Mouse (Mus musculus) MEL (cell line): ENCODE measurements around the gene Kcnab3. TPM values are rescaled to one million over a fixed set of nuclear protein-coding genes. Genes with fewer than 3 reads are reported as not detected.
A peak's percentile ranks its signal among the peaks of the same experiment; 100 is the strongest.

Experiments
- DNase-seq: peaks from one replicate; pipeline ENCODE4 v3.0.0; 2011; ENCODE audit warnings: low read depth, low spot score
- H3K27ac ChIP-seq: 2 replicates; pipeline ENCODE4 v1.5.1; 2012; ENCODE audit warnings: low read depth, mild to moderate bottlenecking, control low read depth, low read length, moderate library complexity; ENCODE audit not compliant: control insufficient read depth
- H3K27me3 ChIP-seq, 2 experiments: fragments of 150-350 bp in 1 of 2; sonication (generic) in 1 of 2; 2 replicates each; pipeline ENCODE4 v1.6.1; 2012; ENCODE audit warnings: low read length in 2 of 2, mild to moderate bottlenecking in 2 of 2, improper control_type of control experiment in 1 of 2, moderate library complexity in 1 of 2; ENCODE audit not compliant: insufficient read depth in 2 of 2, control insufficient read depth in 1 of 2
- H3K36me3 ChIP-seq, 2 experiments: 2 replicates each; pipeline ENCODE4 v1.6.1; 2012 to 2014; ENCODE audit warnings: low read length in 2 of 2, improper control_type of control experiment in 1 of 2, inconsistent platforms in 1 of 2, mild to moderate bottlenecking in 1 of 2; ENCODE audit not compliant: insufficient read depth in 2 of 2, control insufficient read depth in 1 of 2
- H3K4me1 ChIP-seq, 2 experiments: fragments of 150-350 bp in 1 of 2; sonication (generic) in 1 of 2; 2 replicates each; pipeline ENCODE4 v1.6.1; 2012; ENCODE audit warnings: low read length in 2 of 2, improper control_type of control experiment in 1 of 2, mild to moderate bottlenecking in 1 of 2; ENCODE audit not compliant: insufficient read depth in 2 of 2, control insufficient read depth in 1 of 2
- H3K4me3 ChIP-seq, 2 experiments: fragments of 150-350 bp in 1 of 2; sonication (generic) in 1 of 2; 2 replicates each; pipeline ENCODE4 v1.5.1; 2012; ENCODE audit warnings: low read depth in 2 of 2, low read length in 2 of 2, mild to moderate bottlenecking in 2 of 2, moderate library complexity in 2 of 2, control low read depth in 1 of 2, improper control_type of control experiment in 1 of 2; ENCODE audit not compliant: control insufficient read depth in 1 of 2, insufficient read depth in 1 of 2
- H3K79me2 ChIP-seq: 2 replicates; pipeline ENCODE4 v1.6.1; 2012; ENCODE audit warnings: mild to moderate bottlenecking, low read length, moderate library complexity; ENCODE audit not compliant: control insufficient read depth, poor library complexity, insufficient read depth
- H3K9ac ChIP-seq: 2 replicates; pipeline ENCODE4 v1.6.1; 2012; ENCODE audit warnings: low read depth, mild to moderate bottlenecking, control low read depth, low read length, moderate library complexity; ENCODE audit not compliant: control insufficient read depth, poor library complexity, severe bottlenecking
- H3K9me3 ChIP-seq: fragments of 150-350 bp; sonication (generic); replicated peaks from 2 replicates; pipeline ENCODE4 v1.6.1; 2012; ENCODE audit warnings: mild to moderate bottlenecking, low read length, improper control_type of control experiment, moderate library complexity; ENCODE audit not compliant: insufficient read depth
- BHLHE40 ChIP-seq: IDR thresholded peaks from 2 replicates; pipeline ENCODE4 v1.6.1; 2012; ENCODE audit warnings: low read depth, mild to moderate bottlenecking, inconsistent platforms, low read length, improper control_type of control experiment, borderline replicate concordance
- CTCF ChIP-seq, 3 experiments: IDR thresholded peaks in 2 of 3; conservative IDR thresholded peaks in 1 of 3; 2 replicates each; pipeline ENCODE4 v1.5.1; 2011 to 2012; ENCODE audit warnings: low read length in 3 of 3, low read depth in 2 of 3, mild to moderate bottlenecking in 2 of 3, improper control_type of control experiment in 1 of 3, inconsistent platforms in 1 of 3, mixed read lengths in 1 of 3, moderate library complexity in 1 of 3; ENCODE audit not compliant: control insufficient read depth in 1 of 3, insufficient read depth in 1 of 3, poor library complexity in 1 of 3, severe bottlenecking in 1 of 3
- ELF1 ChIP-seq: IDR thresholded peaks from 2 replicates; pipeline ENCODE4 v1.6.1; 2014; ENCODE audit warnings: low read depth, mild to moderate bottlenecking, inconsistent platforms, low read length, improper control_type of control experiment, moderate library complexity
- EP300 ChIP-seq, 2 experiments: IDR thresholded peaks; 2 replicates each; pipeline ENCODE4 v1.6.1; 2011; ENCODE audit warnings: improper control_type of control experiment in 2 of 2, low read length in 2 of 2, low read depth in 1 of 2, mild to moderate bottlenecking in 1 of 2
- ETS1 ChIP-seq: IDR thresholded peaks from 2 replicates; pipeline ENCODE4 v1.6.1; 2012; ENCODE audit warnings: low read depth, mild to moderate bottlenecking, inconsistent platforms, low read length, improper control_type of control experiment, moderate library complexity
- GATA1 ChIP-seq: IDR thresholded peaks from 2 replicates; pipeline ENCODE4 v1.6.1; 2011; ENCODE audit warnings: low read depth, low read length, improper control_type of control experiment
- HCFC1 ChIP-seq: IDR thresholded peaks from 2 replicates; pipeline ENCODE4 v1.6.1; 2012; ENCODE audit warnings: low read depth, mild to moderate bottlenecking, inconsistent platforms, low read length, improper control_type of control experiment, moderate library complexity
- JUND ChIP-seq: IDR thresholded peaks from 2 replicates; pipeline ENCODE4 v1.6.1; 2011; ENCODE audit warnings: low read depth, mild to moderate bottlenecking, improper control_type of control experiment, low read length
- MAX ChIP-seq: IDR thresholded peaks from 2 replicates; pipeline ENCODE4 v1.6.1; 2011; ENCODE audit warnings: low read length, improper control_type of control experiment
- MAZ ChIP-seq: IDR thresholded peaks from 2 replicates; pipeline ENCODE4 v1.6.1; 2012; ENCODE audit warnings: low read depth, mild to moderate bottlenecking, inconsistent platforms, low read length, improper control_type of control experiment
- MEF2A ChIP-seq: IDR thresholded peaks from 2 replicates; pipeline ENCODE4 v1.6.1; 2014; ENCODE audit warnings: low read depth, mild to moderate bottlenecking, inconsistent platforms, low read length, improper control_type of control experiment; ENCODE audit not compliant: poor library complexity, insufficient replicate concordance, severe bottlenecking; ENCODE audit errors: extremely low read depth
- MXI1 ChIP-seq: IDR thresholded peaks from 2 replicates; pipeline ENCODE4 v1.6.1; 2011; ENCODE audit warnings: mild to moderate bottlenecking, low read depth, low read length, improper control_type of control experiment
- MYC ChIP-seq: IDR thresholded peaks from 2 replicates; pipeline ENCODE4 v1.6.1; 2011; ENCODE audit warnings: low read depth, mild to moderate bottlenecking, low read length, improper control_type of control experiment, moderate library complexity
- NELFE ChIP-seq: IDR thresholded peaks from 2 replicates; pipeline ENCODE4 v1.6.1; 2011; ENCODE audit warnings: low read depth, low read length, improper control_type of control experiment
- NRF1 ChIP-seq: IDR thresholded peaks from 2 replicates; pipeline ENCODE4 v1.6.1; 2014; ENCODE audit warnings: low read depth, mild to moderate bottlenecking, inconsistent platforms, low read length, improper control_type of control experiment, moderate library complexity; ENCODE audit not compliant: poor library complexity, insufficient read depth, severe bottlenecking
- POLR2A ChIP-seq, 2 experiments: IDR thresholded peaks; 2 replicates each; pipeline ENCODE4 v1.6.1; 2011 to 2012; ENCODE audit warnings: low read length in 2 of 2, mild to moderate bottlenecking in 2 of 2, control low read depth in 1 of 2, improper control_type of control experiment in 1 of 2, low read depth in 1 of 2, moderate library complexity in 1 of 2; ENCODE audit not compliant: control insufficient read depth in 1 of 2, insufficient read depth in 1 of 2, poor library complexity in 1 of 2
- POLR2AphosphoS5 ChIP-seq: IDR thresholded peaks from 2 replicates; pipeline ENCODE4 v1.6.1; 2012; ENCODE audit warnings: low read depth, borderline replicate concordance, mild to moderate bottlenecking, inconsistent platforms, low read length, moderate library complexity, mixed read lengths
- RCOR1 ChIP-seq: IDR thresholded peaks from 2 replicates; pipeline ENCODE4 v1.6.1; 2012; ENCODE audit warnings: low read depth, mild to moderate bottlenecking, inconsistent platforms, low read length, improper control_type of control experiment
- SIN3A ChIP-seq: IDR thresholded peaks from 2 replicates; pipeline ENCODE4 v1.6.1; 2012; ENCODE audit warnings: low read length, improper control_type of control experiment, inconsistent platforms
- SMC3 ChIP-seq: IDR thresholded peaks from 2 replicates; pipeline ENCODE4 v1.6.1; 2011; ENCODE audit warnings: low read depth, low read length, improper control_type of control experiment
- TAL1 ChIP-seq: IDR thresholded peaks from 2 replicates; pipeline ENCODE4 v1.6.1; 2012; ENCODE audit warnings: mild to moderate bottlenecking, inconsistent platforms, low read length, moderate library complexity, mixed read lengths
- UBTF ChIP-seq: IDR thresholded peaks from 2 replicates; pipeline ENCODE4 v1.6.1; 2012; ENCODE audit warnings: low read depth, mild to moderate bottlenecking, inconsistent platforms, low read length, improper control_type of control experiment, moderate library complexity, borderline replicate concordance; ENCODE audit not compliant: insufficient read depth
- USF1 ChIP-seq: IDR thresholded peaks from 2 replicates; pipeline ENCODE4 v1.6.1; 2014; ENCODE audit warnings: low read depth, mild to moderate bottlenecking, inconsistent platforms, low read length, improper control_type of control experiment, moderate library complexity
- ZMIZ1 ChIP-seq: IDR thresholded peaks from 2 replicates; pipeline ENCODE4 v1.6.1; 2012; ENCODE audit warnings: low read depth, mild to moderate bottlenecking, inconsistent platforms, low read length, improper control_type of control experiment, moderate library complexity
- ZNF384 ChIP-seq: IDR thresholded peaks from 2 replicates; pipeline ENCODE4 v1.6.1; 2012; ENCODE audit warnings: low read depth, mild to moderate bottlenecking, inconsistent platforms, low read length, improper control_type of control experiment
- polyA plus RNA-seq, 2 experiments: library from polyadenylated mRNA; stranded (reverse) in 1 of 2; unstranded in 1 of 2; fragments of >175 nt in 1 of 2; fragments of >200 nt in 1 of 2; gene quantifications; 2 replicates each; pipeline versions ENCODE4 v1.2.1 to v1.2.4; 2012; ENCODE audit warnings: low replicate concordance in 2 of 2, low read depth in 1 of 2; ENCODE audit not compliant: insufficient read length in 2 of 2, insufficient read depth in 1 of 2, missing spikeins in 1 of 2
- total RNA-seq: library from RNA; depleted of rRNA; stranded (reverse); fragments of 300-350 nt; gene quantifications from 2 replicates; pipeline ENCODE4 v1.2.3, GENCODE M21; 2012

Gene Kcnab3
- total and polyA plus RNA-seq, 3 experiments = 3.8 to 6.2 TPM; not detected in 1

- H3K27ac ChIP-seq = 0 out of 2 replicates have a peak overlapping the region, but pooled peaks have one; percentile 12
- peaks cover 13 to 23% of the 10 kb centered on the region in 2 experiments for H3K4me1 ChIP-seq
- H3K27me3 ChIP-seq = no peaks in the 10 kb centered on the region
- peak; percentile 94 for TF ChIP-seq MAZ
- TF ChIP-seq POLR2AphosphoS5 = no peak
- peak; percentile 76 for TF ChIP-seq SIN3A
- TF ChIP-seq ETS1 = peak; percentile 82
- TF ChIP-seq NELFE = peak; percentile 23; the same call in 1 of the 2 replicates
- TF ChIP-seq GATA1 = peak; percentile 94
- TF ChIP-seq UBTF = no peak
- peak; percentile 88 for TF ChIP-seq RCOR1
- TF ChIP-seq EP300 (IDR thresholded peaks at IDR 0.05; ENCODE audit: low read depth in 1 of 2, low read length in 2 of 2) = peak; percentile 15 to 35; a peak in 3 of 4 replicates
- peak; percentile 95 for TF ChIP-seq ZNF384
- peak; percentile 51; the same call in 1 of the 2 replicates for TF ChIP-seq MYC
- peak; percentile 45; the same call in 1 of the 2 replicates for TF ChIP-seq MXI1
- peak; percentile 59; the same call in 1 of the 2 replicates for TF ChIP-seq ELF1
- no peak for TF ChIP-seq POLR2A (IDR thresholded peaks at IDR 0.05; ENCODE audit: control insufficient read depth in 1 of 2, insufficient read depth in 1 of 2, low read depth in 1 of 2, low read length in 2 of 2, poor library complexity in 1 of 2)
- TF ChIP-seq USF1 = 0 out of 2 replicates have a peak, but pooled peaks have one; percentile 10
- TF ChIP-seq MAX = no peak; the same call in none of the 2 replicates
- TF ChIP-seq CTCF (IDR thresholded peaks at IDR 0.05 in 2 of 3, conservative IDR thresholded peaks at IDR 0.05 in 1 of 3; ENCODE audit: control insufficient read depth in 1 of 3, insufficient read depth in 1 of 3, low read depth in 2 of 3, low read length in 3 of 3, poor library complexity in 1 of 3, severe bottlenecking in 1 of 3) = no peak
- TF ChIP-seq JUND = no peak
- TF ChIP-seq HCFC1 = peak; percentile 74
- TF ChIP-seq ZMIZ1 = no peak
- 0 out of 2 replicates have a peak, but pooled peaks have one; percentile 18 for TF ChIP-seq MEF2A
- peak; percentile 48; the same call in 1 of the 2 replicates for TF ChIP-seq BHLHE40
- no peak for TF ChIP-seq TAL1
- 0 out of 2 replicates have a peak, but pooled peaks have one; percentile 7 for TF ChIP-seq SMC3
- TF ChIP-seq NRF1 = peak; percentile 85
- TF ChIP-seq, all 39 proteins: peak for 17
- Histone ChIP-seq H3K9ac (peak overlapping the region; percentile 34), H3K79me2 (peaks cover 15% of the 10 kb centered on the region), H3K36me3 (peaks cover 0 to 13% of the 10 kb centered on the region in 2 experiments; a peak in 2 of 4 replicates), H3K4me3 (peak overlapping the region; percentile 1 to 25; a peak in 3 of 4 replicates), H3K9me3 (no peaks in the 10 kb centered on the region)
- DNase-seq = peak; percentile 99
Observed at GRCm38 (mm10) chr11:69366157-69366854, 40.2 kb downstream of the Kcnab3 start.
